Mouse (Mus musculus): ENCODE results near the gene Mfn2.

- TF ChIP-seq CTCF (IDR thresholded peaks at IDR 0.05; ENCODE audit: low read depth) (no peak), EP300 (IDR thresholded peaks at IDR 0.05; ENCODE audit: low read depth) (no peak)
Measured at GRCm38 (mm10) chr4:147884138-147884537, 20.4 kb downstream of the Mfn2 start.

Measured in liver, postnatal 0 days (tissue).